Mouse (Mus musculus) MEL (cell line): Measurements from ENCODE around the gene Boc.

Experiments used
- CTCF ChIP-seq, 3 experiments: IDR thresholded peaks in 2 of 3; conservative IDR thresholded peaks in 1 of 3; 2 replicates each; pipeline ENCODE4 v1.5.1; 2011 to 2012; ENCODE audit warnings: low read length in 3 of 3, low read depth in 2 of 3, mild to moderate bottlenecking in 2 of 3, improper control_type of control experiment in 1 of 3, inconsistent platforms in 1 of 3, mixed read lengths in 1 of 3, moderate library complexity in 1 of 3; ENCODE audit not compliant: control insufficient read depth in 1 of 3, insufficient read depth in 1 of 3, poor library complexity in 1 of 3, severe bottlenecking in 1 of 3
- EP300 ChIP-seq, 2 experiments: IDR thresholded peaks; 2 replicates each; pipeline ENCODE4 v1.6.1; 2011; ENCODE audit warnings: improper control_type of control experiment in 2 of 2, low read length in 2 of 2, low read depth in 1 of 2, mild to moderate bottlenecking in 1 of 2
- SMC3 ChIP-seq: IDR thresholded peaks from 2 replicates; pipeline ENCODE4 v1.6.1; 2011; ENCODE audit warnings: low read depth, low read length, improper control_type of control experiment

DNA sequence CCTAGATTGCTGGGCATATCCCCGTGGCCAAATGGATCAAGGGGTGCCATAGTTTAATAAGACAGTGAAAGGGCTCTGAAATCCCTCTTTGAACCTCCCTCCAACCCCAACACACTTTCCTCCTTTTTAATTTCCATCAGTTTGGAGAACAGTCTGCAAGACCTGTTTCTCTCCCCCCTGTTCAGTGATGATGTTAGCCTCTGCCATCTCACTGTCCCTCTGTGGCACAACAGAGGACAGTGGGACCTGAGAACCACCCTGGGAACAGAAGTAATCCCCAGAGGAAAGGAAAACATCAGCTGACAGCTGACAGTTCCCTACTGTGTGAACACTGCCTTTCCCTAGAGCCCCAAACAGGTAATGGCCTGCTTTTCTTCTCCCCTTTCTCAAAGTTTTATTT lies 1.5 kb upstream of the Boc start:
- TF ChIP-seq CTCF (IDR thresholded peaks at IDR 0.05 in 2 of 3, conservative IDR thresholded peaks at IDR 0.05 in 1 of 3; ENCODE audit: control insufficient read depth in 1 of 3, insufficient read depth in 1 of 3, low read depth in 2 of 3, low read length in 3 of 3, poor library complexity in 1 of 3, severe bottlenecking in 1 of 3) (no peak), SMC3 (no peak), EP300 (IDR thresholded peaks at IDR 0.05; ENCODE audit: low read depth in 1 of 2, low read length in 2 of 2) (no peak)
